Mouse (Mus musculus) bone marrow, adult 2 months (tissue): ENCODE results near the gene Cox6a1. TPM values are rescaled to one million over a fixed set of nuclear protein-coding genes. Genes with fewer than 3 reads are reported as not detected.

Experiments used
- H3K27ac ChIP-seq: fragments of 200-500 bp; 2 replicates; pipeline ENCODE4 v1.5.1; 2012; ENCODE audit warnings: low read depth, mild to moderate bottlenecking, control low read depth, inconsistent platforms, low read length; ENCODE audit not compliant: control insufficient read depth, poor library complexity, insufficient read depth
- H3K4me1 ChIP-seq: fragments of 200-500 bp; 2 replicates; pipeline ENCODE4 v1.6.1; 2011; ENCODE audit warnings: low read length; ENCODE audit not compliant: control insufficient read depth, insufficient read depth
- H3K4me3 ChIP-seq: fragments of 200-500 bp; replicated peaks from 2 replicates; pipeline ENCODE3; 2011; ENCODE audit warnings: mild to moderate bottlenecking, low read depth, low read length, control low read depth; ENCODE audit not compliant: control insufficient read depth
- CTCF ChIP-seq: fragments of 200-500 bp; IDR thresholded peaks from 2 replicates; pipeline ENCODE4 v1.5.1; 2011; ENCODE audit warnings: low read length, control low read depth; ENCODE audit not compliant: control insufficient read depth, insufficient read depth
- POLR2A ChIP-seq: fragments of 200-500 bp; IDR thresholded peaks from 2 replicates; pipeline ENCODE4 v1.6.1; 2011; ENCODE audit warnings: low read depth, mild to moderate bottlenecking, control low read depth, low read length, borderline replicate concordance; ENCODE audit not compliant: control insufficient read depth
- WGBS: fragments of 180-500 bp; shearing (Covaris S2); methylation state at CpG from one replicate; pipeline ENCODE4 v1.1.7; 2018; 5-methylcytosine and 5-hydroxymethylcytosine counted together
- polyA plus RNA-seq: library from polyadenylated mRNA; stranded (reverse); fragments of >200 nt; gene quantifications from 2 replicates; pipeline ENCODE4 v1.2.4, GENCODE M21; 2011; ENCODE audit warnings: low replicate concordance; ENCODE audit not compliant: missing spikeins, insufficient read depth, insufficient read length

Gene Cox6a1
- polyA plus RNA-seq, 1 experiment, result 259 TPM

GRCm38 (mm10) chr5:115359438-115359837 is 10.7 kb upstream of the Cox6a1 start:
- 46% methylated on average over 8 of the region's 8 CpGs for WGBS
- Histone ChIP-seq H3K4me1 (no peaks in the 10 kb centered on the region), H3K27ac (no peak overlapping the region), H3K4me3 (no peak overlapping the region)
- TF ChIP-seq CTCF (no peak), POLR2A (no peak)

GRCm38 (mm10) chr5:115358872-115359271 is 10.1 kb upstream of the Cox6a1 start:
- H3K4me1 ChIP-seq, result no peaks in the 10 kb centered on the region
- TF ChIP-seq POLR2A, result no peak
- peak; percentile 86 for TF ChIP-seq CTCF
- no peak overlapping the region for H3K4me3 ChIP-seq
- H3K27ac ChIP-seq, result no peak overlapping the region
- WGBS, result 5% methylated on average over 12 of the region's 12 CpGs

GRCm38 (mm10) chr5:115355070-115355469 is 6.3 kb upstream of the Cox6a1 start:
- 65% methylated on average over 13 of the region's 13 CpGs for WGBS
- Histone ChIP-seq H3K4me3 (no peak overlapping the region), H3K27ac (no peak overlapping the region), H3K4me1 (no peaks in the 10 kb centered on the region)
- TF ChIP-seq POLR2A (no peak), CTCF (no peak)

GRCm38 (mm10) chr5:115351348-115351747 is 2.6 kb upstream of the Cox6a1 start:
- TF ChIP-seq POLR2A (no peak), CTCF (no peak)
- Histone ChIP-seq H3K4me3 (no peak overlapping the region), H3K4me1 (0 out of 2 replicates have a peak, but pooled peaks cover 2% of the 10 kb centered on the region), H3K27ac (no peak overlapping the region)
- 74% methylated on average over 5 of the region's 5 CpGs for WGBS

GRCm38 (mm10) chr5:115349225-115349555 is 409 bp upstream of the Cox6a1 start:
- 0 out of 2 replicates have a peak, but pooled peaks cover 2% of the 10 kb centered on the region for H3K4me1 ChIP-seq
- no peak for TF ChIP-seq POLR2A
- no peak for TF ChIP-seq CTCF
- H3K27ac ChIP-seq, result peak overlapping the region; percentile 55
- peak overlapping the region; percentile 86 for H3K4me3 ChIP-seq
- under 1% methylated on average over 18 of the region's 18 CpGs for WGBS

GRCm38 (mm10) chr5:115347564-115347963 is 1.2 kb downstream of the Cox6a1 start:
- 1% methylated on average over 5 of the region's 5 CpGs for WGBS
- TF ChIP-seq CTCF (peak; percentile 90), POLR2A (no peak)
- 0 out of 2 replicates have a peak overlapping the region, but pooled peaks have one; percentile 30 for H3K27ac ChIP-seq
- peak overlapping the region; percentile 49 for H3K4me3 ChIP-seq
- H3K4me1 ChIP-seq, result 0 out of 2 replicates have a peak, but pooled peaks cover 2% of the 10 kb centered on the region

- H3K4me3 ChIP-seq, result peak overlapping the region; percentile 99
- H3K27ac ChIP-seq, result peak overlapping the region; percentile 89
- 7% methylated on average over 36 of the region's 36 CpGs for WGBS
- peaks cover 2% of the 10 kb centered on the region for H3K4me1 ChIP-seq
- TF ChIP-seq CTCF, result no peak
- TF ChIP-seq POLR2A, result no peak
These were observed 7.2 kb downstream of the Cox6a1 start for GRCm38 (mm10) chr5:115341314-115342165.

- peak within 1 kb of the TSS; percentile 89 for H3K27ac ChIP-seq
- under 1% methylated on average over 62 of the region's 62 CpGs for WGBS
- H3K4me1 ChIP-seq, result peaks cover 2% of the 10 kb centered on the region
These were observed 8.0 kb downstream of the Cox6a1 start, which contains the start of the genes Gatc and Triap1 for GRCm38 (mm10) chr5:115340577-115341313. TSS of gene Gatc (minus strand) at chr5:115341178. TSS of gene Triap1 (plus strand) at chr5:115341225.

More at GRCm38 (mm10) chr5:115340577-115341313, 8.0 kb downstream of the Cox6a1 start, which contains the start of the genes Gatc and Triap1:
- no peak for TF ChIP-seq CTCF
- peak; percentile 66; the same call in 1 of the 2 replicates for TF ChIP-seq POLR2A
- peak within 1 kb of the TSS; percentile 99 for H3K4me3 ChIP-seq
